Mouse (Mus musculus): Measurements from ENCODE around the gene Thbs3. TPM values are rescaled to one million over a fixed set of nuclear protein-coding genes. Genes with fewer than 3 reads are reported as not detected.

Thbs3 gene
- polyA plus RNA-seq, 1 experiment from 2014 or later, result 18.4 TPM

- H3K4me1 ChIP-seq (ENCODE audit: insufficient read depth, low read length), result peaks cover 38% of the 10 kb centered on the region
- no peak overlapping the region for H3K9ac ChIP-seq (replicated peaks; ENCODE audit: low read length)
- no peak overlapping the region for H3K4me3 ChIP-seq (ENCODE audit: low read length)
- WGBS, result 65% methylated on average over 12 of the region's 12 CpGs
- H3K27me3 ChIP-seq (ENCODE audit: insufficient read depth, low read length), result peaks cover 3% of the 10 kb centered on the region; the same call in 1 of the 2 replicates
- no peaks in the 10 kb centered on the region for H3K9me3 ChIP-seq (ENCODE audit: low read length)
- ATAC-seq (ENCODE audit: low FRiP score, low TSS enrichment), result no peak
- no peak overlapping the region for H3K27ac ChIP-seq (ENCODE audit: low read length)
- no peaks in the 10 kb centered on the region for H3K36me3 ChIP-seq (ENCODE audit: insufficient read depth, low read length)
- H3K4me2 ChIP-seq (replicated peaks; ENCODE audit: low read depth, low read length), result no peak overlapping the region
Measured at GRCm38 (mm10) chr3:89225321-89225815, 10.4 kb downstream of the Thbs3 start.

- WGBS, result 42% methylated on average over 4 of the region's 4 CpGs
- peaks cover 38% of the 10 kb centered on the region for H3K4me1 ChIP-seq (ENCODE audit: insufficient read depth, low read length)
- no peaks in the 10 kb centered on the region for H3K9me3 ChIP-seq (ENCODE audit: low read length)
- no peak overlapping the region for H3K4me3 ChIP-seq (ENCODE audit: low read length)
- H3K36me3 ChIP-seq (ENCODE audit: insufficient read depth, low read length), result no peaks in the 10 kb centered on the region
- peaks cover 3% of the 10 kb centered on the region; the same call in 1 of the 2 replicates for H3K27me3 ChIP-seq (ENCODE audit: insufficient read depth, low read length)
- H3K27ac ChIP-seq (ENCODE audit: low read length), result no peak overlapping the region
- peak overlapping the region; percentile 81 for H3K4me2 ChIP-seq (replicated peaks; ENCODE audit: low read depth, low read length)
- H3K9ac ChIP-seq (replicated peaks; ENCODE audit: low read length), result peak overlapping the region; percentile 11; the same call in 1 of the 2 replicates
- no peak for ATAC-seq (ENCODE audit: low FRiP score, low TSS enrichment)
Measured at GRCm38 (mm10) chr3:89225918-89226317, 10.9 kb downstream of the Thbs3 start.

GRCm38 (mm10) chr3:89226361-89226760 is 11.4 kb downstream of the Thbs3 start:
- peak overlapping the region; percentile 81 for H3K4me2 ChIP-seq (replicated peaks; ENCODE audit: low read depth, low read length)
- H3K9ac ChIP-seq (replicated peaks; ENCODE audit: low read length), result peak overlapping the region; percentile 66; the same call in 1 of the 2 replicates
- ATAC-seq (ENCODE audit: low FRiP score, low TSS enrichment), result no peak
- no peak overlapping the region for H3K27ac ChIP-seq (ENCODE audit: low read length)
- peaks cover 38% of the 10 kb centered on the region for H3K4me1 ChIP-seq (ENCODE audit: insufficient read depth, low read length)
- peaks cover 3% of the 10 kb centered on the region; the same call in 1 of the 2 replicates for H3K27me3 ChIP-seq (ENCODE audit: insufficient read depth, low read length)
- 38% methylated on average over 11 of the region's 11 CpGs for WGBS
- peak overlapping the region; percentile 53; the same call in 1 of the 2 replicates for H3K4me3 ChIP-seq (ENCODE audit: low read length)
- no peaks in the 10 kb centered on the region for H3K36me3 ChIP-seq (ENCODE audit: insufficient read depth, low read length)
- no peaks in the 10 kb centered on the region for H3K9me3 ChIP-seq (ENCODE audit: low read length)

- peak within 1 kb of the TSS; percentile 84 for H3K27ac ChIP-seq (ENCODE audit: low read length)
- H3K9ac ChIP-seq (replicated peaks; ENCODE audit: low read length), result peak within 1 kb of the TSS; percentile 66
- ATAC-seq (ENCODE audit: low FRiP score, low TSS enrichment), result peak; percentile 4; the same call in 1 of the 2 replicates
- WGBS, result 4% methylated on average over 21 of the region's 21 CpGs
- peak within 1 kb of the TSS; percentile 81 for H3K4me2 ChIP-seq (replicated peaks; ENCODE audit: low read depth, low read length)
- H3K27me3 ChIP-seq (ENCODE audit: insufficient read depth, low read length), result peaks cover 3% of the 10 kb centered on the region; the same call in 1 of the 2 replicates
- H3K4me3 ChIP-seq (ENCODE audit: low read length), result peak within 1 kb of the TSS; percentile 53
- peaks cover 43% of the 10 kb centered on the region for H3K4me1 ChIP-seq (ENCODE audit: insufficient read depth, low read length)
- H3K9me3 ChIP-seq (ENCODE audit: low read length), result no peaks in the 10 kb centered on the region
- no peaks in the 10 kb centered on the region for H3K36me3 ChIP-seq (ENCODE audit: insufficient read depth, low read length)
Measured at GRCm38 (mm10) chr3:89226900-89227299, 11.9 kb downstream of the Thbs3 start, which contains the start of gene Mtx1. Mtx1 (minus strand) TSS chr3:89227088.

- H3K4me2 ChIP-seq (replicated peaks; ENCODE audit: low read depth, low read length), result peak overlapping the region; percentile 81
Measured at GRCm38 (mm10) chr3:89227307-89228179, 12.6 kb downstream of the Thbs3 start.

GRCm38 (mm10) chr3:89228180-89228549 is 13.2 kb downstream of the Thbs3 start:
- peak; percentile 57 for ATAC-seq (ENCODE audit: low FRiP score, low TSS enrichment)
- Histone ChIP-seq H3K36me3 (ENCODE audit: insufficient read depth, low read length) (no peaks in the 10 kb centered on the region), H3K9me3 (ENCODE audit: low read length) (no peaks in the 10 kb centered on the region), H3K27me3 (ENCODE audit: insufficient read depth, low read length) (peaks cover 3% of the 10 kb centered on the region; the same call in 1 of the 2 replicates), H3K4me1 (ENCODE audit: insufficient read depth, low read length) (peaks cover 48% of the 10 kb centered on the region), H3K4me3 (ENCODE audit: low read length) (peak overlapping the region; percentile 53), H3K9ac (replicated peaks; ENCODE audit: low read length) (peak overlapping the region; percentile 66), H3K27ac (ENCODE audit: low read length) (peak overlapping the region; percentile 84), H3K4me2 (replicated peaks; ENCODE audit: low read depth, low read length) (peak overlapping the region; percentile 81)
- WGBS, result under 1% methylated on average over 20 of the region's 20 CpGs

More at GRCm38 (mm10) chr3:89227307-89228179, 12.6 kb downstream of the Thbs3 start:
- peak; percentile 82 for ATAC-seq (ENCODE audit: low FRiP score, low TSS enrichment)
- H3K27ac ChIP-seq (ENCODE audit: low read length), result peak overlapping the region; percentile 84
- H3K27me3 ChIP-seq (ENCODE audit: insufficient read depth, low read length), result peaks cover 3% of the 10 kb centered on the region; the same call in 1 of the 2 replicates
- H3K4me3 ChIP-seq (ENCODE audit: low read length), result peak overlapping the region; percentile 53
- peaks cover 44% of the 10 kb centered on the region for H3K4me1 ChIP-seq (ENCODE audit: insufficient read depth, low read length)
- 2% methylated on average over 41 of the region's 41 CpGs for WGBS
- no peaks in the 10 kb centered on the region for H3K36me3 ChIP-seq (ENCODE audit: insufficient read depth, low read length)
- H3K9me3 ChIP-seq (ENCODE audit: low read length), result no peaks in the 10 kb centered on the region
- peak overlapping the region; percentile 66 for H3K9ac ChIP-seq (replicated peaks; ENCODE audit: low read length)

GRCm38 (mm10) chr3:89228836-89229235 is 13.9 kb downstream of the Thbs3 start, which contains the start of gene Muc1:
Muc1 (plus strand) TSS chr3:89229057.
- Histone ChIP-seq H3K27me3 (ENCODE audit: insufficient read depth, low read length) (peaks cover 3% of the 10 kb centered on the region; the same call in 1 of the 2 replicates), H3K36me3 (ENCODE audit: insufficient read depth, low read length) (no peaks in the 10 kb centered on the region), H3K4me2 (replicated peaks; ENCODE audit: low read depth, low read length) (peak within 1 kb of the TSS; percentile 81), H3K9me3 (ENCODE audit: low read length) (no peaks in the 10 kb centered on the region), H3K27ac (ENCODE audit: low read length) (peak within 1 kb of the TSS; percentile 84), H3K4me3 (ENCODE audit: low read length) (peak within 1 kb of the TSS; percentile 53), H3K9ac (replicated peaks; ENCODE audit: low read length) (peak within 1 kb of the TSS; percentile 66), H3K4me1 (ENCODE audit: insufficient read depth, low read length) (peaks cover 53% of the 10 kb centered on the region)
- peak; percentile 14 for ATAC-seq (ENCODE audit: low FRiP score, low TSS enrichment)
- WGBS, result 20% methylated on average over 10 of the region's 10 CpGs

- Histone ChIP-seq H3K4me2 (replicated peaks; ENCODE audit: low read depth, low read length) (peak overlapping the region; percentile 81), H3K27me3 (ENCODE audit: insufficient read depth, low read length) (peaks cover 3% of the 10 kb centered on the region; the same call in 1 of the 2 replicates), H3K9me3 (ENCODE audit: low read length) (no peaks in the 10 kb centered on the region), H3K9ac (replicated peaks; ENCODE audit: low read length) (peak overlapping the region; percentile 55; the same call in 1 of the 2 replicates), H3K4me1 (ENCODE audit: insufficient read depth, low read length) (peaks cover 54% of the 10 kb centered on the region), H3K27ac (ENCODE audit: low read length) (peak overlapping the region; percentile 84), H3K36me3 (ENCODE audit: insufficient read depth, low read length) (no peaks in the 10 kb centered on the region), H3K4me3 (ENCODE audit: low read length) (peak overlapping the region; percentile 53)
- no peak for ATAC-seq (ENCODE audit: low FRiP score, low TSS enrichment)
- WGBS, result 42% methylated on average over 4 of the region's 4 CpGs
Measured at GRCm38 (mm10) chr3:89229276-89229675, 14.3 kb downstream of the Thbs3 start.

GRCm38 (mm10) chr3:89230561-89230960 is 15.6 kb downstream of the Thbs3 start:
- H3K4me3 ChIP-seq (ENCODE audit: low read length), result no peak overlapping the region
- no peaks in the 10 kb centered on the region for H3K36me3 ChIP-seq (ENCODE audit: insufficient read depth, low read length)
- H3K9me3 ChIP-seq (ENCODE audit: low read length), result no peaks in the 10 kb centered on the region
- H3K27ac ChIP-seq (ENCODE audit: low read length), result no peak overlapping the region
- ATAC-seq (ENCODE audit: low FRiP score, low TSS enrichment), result no peak
- H3K27me3 ChIP-seq (ENCODE audit: insufficient read depth, low read length), result peaks cover 3% of the 10 kb centered on the region; the same call in 1 of the 2 replicates
- H3K9ac ChIP-seq (replicated peaks; ENCODE audit: low read length), result no peak overlapping the region
- H3K4me2 ChIP-seq (replicated peaks; ENCODE audit: low read depth, low read length), result 0 out of 2 replicates have a peak overlapping the region, but pooled peaks have one; percentile 9
- WGBS, result 93% methylated on average over 2 of the region's 2 CpGs
- H3K4me1 ChIP-seq (ENCODE audit: insufficient read depth, low read length), result peaks cover 54% of the 10 kb centered on the region

All from kidney, embryonic 16.5 days (tissue).